Mouse (Mus musculus): ENCODE data around the gene Ccdc141.
"Not testable (repeated sequence)": the region's sequence is repeated elsewhere in the genome, so short reads cannot be mapped to it uniquely, and the experiment has no call there.

The Ccdc141 gene

DNA sequence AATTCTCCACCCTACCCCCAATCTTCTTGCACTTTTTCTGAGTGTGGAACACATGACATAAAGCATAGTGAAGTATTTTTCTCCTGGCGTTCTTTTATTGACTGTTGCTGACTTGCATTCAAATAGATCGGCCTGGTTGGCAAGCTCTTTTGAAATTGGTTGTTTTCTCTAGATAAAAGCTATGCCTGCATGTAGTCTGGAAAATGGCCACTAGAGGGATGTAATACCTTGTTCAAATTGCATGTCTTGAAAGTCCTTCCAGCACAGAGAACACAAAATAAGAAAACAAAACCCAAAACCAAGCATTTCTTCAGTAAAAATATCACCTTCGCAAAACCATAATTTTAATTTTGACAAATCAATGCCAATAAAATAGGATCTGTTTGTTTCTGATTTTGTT lies 108.6 kb downstream of the Ccdc141 start:
- peak; percentile 39 for DNase-seq (ENCODE audit: low read depth)

DNA sequence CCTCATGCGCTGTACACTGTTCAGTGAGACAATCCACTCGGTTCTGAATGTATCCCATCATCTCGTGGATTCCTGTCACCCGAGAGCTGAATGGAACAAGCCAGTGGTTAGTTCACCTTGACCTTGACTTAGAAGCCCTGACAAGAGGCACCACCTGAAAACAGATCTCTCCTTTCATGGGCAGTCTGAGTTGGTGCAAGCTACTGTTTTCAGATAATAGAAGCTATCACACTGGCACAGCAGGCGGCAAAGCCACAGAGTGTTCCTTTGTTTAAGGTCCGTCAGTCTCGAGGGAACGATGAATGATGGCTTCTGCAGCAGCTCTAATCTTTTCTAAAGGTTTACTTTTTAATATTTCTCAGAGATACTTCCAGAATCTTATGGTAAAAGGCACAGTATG lies 110.8 kb downstream of the Ccdc141 start:
- no peak for DNase-seq (ENCODE audit: low read depth)

DNA sequence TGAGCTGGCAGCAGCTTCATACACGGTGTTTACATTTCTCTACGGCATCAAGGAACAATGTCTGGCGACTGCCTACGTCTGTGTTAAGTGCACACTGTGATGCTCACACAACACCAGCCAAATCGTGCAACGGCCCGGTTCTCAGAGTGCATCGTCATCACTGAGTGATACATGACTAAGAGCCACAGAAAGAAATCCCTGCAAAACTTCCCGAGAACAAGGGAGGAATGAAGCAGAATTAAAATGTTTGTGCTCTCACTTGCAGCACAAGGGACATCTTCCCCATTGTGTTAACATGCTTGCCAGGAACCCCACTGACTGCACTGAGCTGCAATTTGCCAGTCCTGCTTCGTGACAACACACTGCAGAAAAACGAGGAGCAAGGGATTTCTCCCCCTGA lies 114.1 kb downstream of the Ccdc141 start:
- no peak for DNase-seq (ENCODE audit: low read depth)

DNA sequence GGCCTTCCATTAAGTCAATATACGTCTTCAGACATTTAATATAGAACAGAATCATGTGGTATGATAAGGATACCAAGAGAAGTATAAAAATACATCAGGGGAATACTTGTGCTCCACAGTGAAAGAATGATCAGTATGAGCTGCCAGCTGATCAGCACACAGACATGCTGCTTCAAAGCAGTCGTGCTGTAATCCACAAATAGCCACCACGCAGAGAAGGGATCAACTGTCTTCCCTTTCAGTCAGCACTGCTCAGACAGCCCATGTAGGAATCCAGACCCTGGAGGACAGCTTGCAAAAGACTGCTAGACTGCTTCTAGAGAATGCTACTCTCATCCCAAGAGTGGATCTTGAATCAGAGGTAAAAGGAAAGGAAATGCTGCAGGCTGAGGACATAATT lies 127.5 kb downstream of the Ccdc141 start:
- no peak for DNase-seq (ENCODE audit: low read depth)

DNA sequence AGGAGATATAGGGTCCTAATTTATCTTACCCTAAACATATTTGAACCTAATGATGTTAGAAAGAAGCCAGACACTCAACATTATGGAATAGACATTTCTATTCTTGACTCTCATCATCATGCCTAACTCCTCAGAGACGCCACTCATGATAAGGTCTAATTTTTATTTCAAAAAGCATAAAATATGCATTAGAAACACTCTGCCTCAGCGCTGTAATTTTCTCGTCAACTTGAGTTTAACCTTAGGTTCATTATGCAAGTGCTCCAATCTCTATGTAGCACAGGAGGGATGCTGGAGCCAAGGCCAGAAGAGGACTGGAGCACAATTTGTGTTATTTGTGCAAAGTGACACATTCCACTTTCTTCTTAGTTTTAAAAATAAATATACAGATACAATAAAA lies 130.8 kb downstream of the Ccdc141 start:
- no peak for DNase-seq (ENCODE audit: low read depth)

DNA sequence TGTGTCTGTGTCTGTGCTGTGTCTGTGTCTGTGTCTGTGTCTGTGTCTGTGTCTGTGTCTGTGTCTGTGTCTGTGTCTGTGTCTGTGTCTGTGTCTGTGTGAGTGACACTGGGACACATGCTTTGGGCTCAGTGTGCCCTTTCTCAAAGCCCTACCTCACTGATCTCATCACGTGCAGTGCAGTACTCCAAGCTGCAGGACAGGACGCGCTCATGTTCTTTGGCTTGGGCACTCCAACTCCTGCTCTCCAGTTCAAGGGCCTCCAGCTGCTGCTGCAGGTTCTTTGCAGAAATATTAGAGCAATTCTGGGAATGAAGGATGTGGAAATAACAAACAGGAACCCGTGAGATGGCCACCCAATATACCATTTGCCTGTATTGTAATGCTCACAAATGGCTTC lies 131.2 kb downstream of the Ccdc141 start:
- no peak for DNase-seq (ENCODE audit: low read depth)

DNA sequence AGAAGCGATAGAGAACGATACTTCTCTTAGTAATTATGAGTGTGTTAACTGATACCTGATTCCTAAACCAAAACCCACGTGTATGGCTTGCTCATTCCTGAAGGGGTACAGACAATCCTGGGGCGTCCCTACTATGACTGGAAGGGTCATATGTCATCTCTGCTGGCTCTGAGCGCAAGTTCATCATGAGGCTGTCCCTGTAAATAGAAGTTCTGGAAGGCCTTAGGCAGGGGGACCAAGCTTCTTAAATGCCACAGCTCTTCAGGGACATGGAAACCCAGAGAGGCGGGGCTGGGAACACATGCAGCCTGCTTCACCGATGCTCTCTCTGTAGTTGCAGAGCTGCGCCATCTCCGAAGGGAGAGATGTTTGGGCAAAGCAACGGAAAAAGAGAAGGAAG lies 133.2 kb downstream of the Ccdc141 start:
- no peak for DNase-seq (ENCODE audit: low read depth)

DNA sequence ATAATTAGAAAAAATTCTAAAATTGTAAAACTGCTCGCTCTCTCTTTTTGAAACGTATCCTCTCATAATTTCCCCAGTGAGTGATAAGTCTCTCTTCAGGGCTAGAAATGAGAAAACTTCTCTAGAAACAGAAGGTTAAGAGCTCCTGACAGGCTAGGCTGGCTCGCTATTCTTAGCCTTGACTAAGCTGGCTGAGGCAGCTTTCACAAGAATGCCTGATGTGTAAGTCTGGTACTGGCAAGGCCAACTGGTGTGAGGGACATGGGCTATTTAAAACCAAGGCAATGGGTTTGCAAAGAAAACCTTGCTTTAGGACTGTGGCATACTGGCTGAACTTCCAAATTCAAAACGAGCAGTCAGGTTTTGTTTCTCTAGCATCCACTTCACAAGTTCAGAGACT lies 136.3 kb downstream of the Ccdc141 start:
- DNase-seq (ENCODE audit: low read depth) = no peak

DNA sequence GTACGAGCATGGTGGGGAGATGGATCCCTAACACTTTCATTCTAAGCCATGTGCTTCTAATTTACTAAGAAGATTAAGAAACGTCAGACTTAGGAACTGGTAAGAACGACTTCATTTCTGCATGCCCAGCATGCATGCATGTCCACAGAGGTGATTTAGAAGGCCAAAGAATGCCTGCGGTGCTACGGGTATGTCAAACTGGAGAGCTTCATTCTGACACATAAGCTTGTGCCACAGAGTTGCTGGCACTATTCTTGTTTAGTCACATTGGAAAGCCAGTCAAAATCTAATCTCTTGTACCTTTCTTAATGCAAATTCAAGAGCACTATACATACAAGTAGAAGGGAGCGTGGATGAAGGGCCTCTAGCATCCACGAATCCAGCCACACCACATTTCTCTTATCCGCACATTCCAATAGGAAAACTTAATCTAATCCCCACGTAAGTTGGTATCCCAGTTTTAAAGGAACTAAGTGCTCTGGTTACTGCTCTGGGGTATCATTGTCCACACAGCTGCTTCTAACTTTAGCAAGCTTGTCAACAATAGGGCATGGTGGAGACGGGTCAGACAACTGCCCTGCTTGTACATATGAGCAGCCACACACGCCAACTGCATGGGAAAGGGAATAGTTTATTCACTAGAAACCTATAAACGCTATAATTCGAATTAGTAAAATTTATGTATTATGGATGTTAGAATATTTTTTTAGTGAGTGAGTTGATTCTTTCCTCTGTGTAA lies 136.9 kb downstream of the Ccdc141 start:
- DNase-seq (ENCODE audit: low read depth) = no peak

DNA sequence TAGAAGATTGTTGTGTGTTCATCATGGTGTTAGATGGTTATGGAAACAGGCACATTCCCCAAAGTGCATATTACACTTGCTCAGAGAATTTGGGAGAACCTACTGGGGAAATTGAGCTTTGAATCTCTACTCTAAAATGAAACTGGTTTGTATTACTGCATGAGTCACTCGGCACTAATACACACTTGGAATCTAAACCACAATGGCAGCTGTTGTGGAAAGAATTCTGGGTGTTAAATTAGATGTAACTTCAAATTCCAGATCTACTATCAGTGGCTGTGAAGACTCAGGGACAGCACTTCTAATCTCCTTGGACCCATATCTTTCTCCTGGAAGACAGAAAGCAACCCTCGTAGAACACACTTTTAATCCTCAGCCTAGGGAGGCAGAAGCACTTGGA lies 149.8 kb downstream of the Ccdc141 start:
- no peak for DNase-seq (ENCODE audit: low read depth)

DNA sequence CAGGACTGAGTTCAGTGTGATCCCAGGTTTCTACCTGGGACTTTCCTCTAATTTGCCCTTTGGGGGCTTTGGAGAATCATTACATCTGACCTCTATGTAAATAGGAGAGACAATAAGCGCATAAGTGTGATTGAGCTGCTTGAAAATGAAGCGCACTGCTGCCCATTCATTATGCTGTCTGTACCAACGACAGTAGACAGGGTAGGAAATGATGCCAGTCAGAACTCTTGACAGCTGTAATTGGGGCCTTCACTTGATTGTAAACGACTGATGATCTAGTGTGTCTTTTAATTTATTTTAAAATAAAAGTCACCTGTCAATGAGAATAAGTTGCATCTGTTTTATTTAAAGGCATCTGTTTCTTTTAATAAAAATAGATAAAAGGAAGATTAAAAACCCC lies 152.7 kb downstream of the Ccdc141 start:
- DNase-seq (ENCODE audit: low read depth) = no peak

DNA sequence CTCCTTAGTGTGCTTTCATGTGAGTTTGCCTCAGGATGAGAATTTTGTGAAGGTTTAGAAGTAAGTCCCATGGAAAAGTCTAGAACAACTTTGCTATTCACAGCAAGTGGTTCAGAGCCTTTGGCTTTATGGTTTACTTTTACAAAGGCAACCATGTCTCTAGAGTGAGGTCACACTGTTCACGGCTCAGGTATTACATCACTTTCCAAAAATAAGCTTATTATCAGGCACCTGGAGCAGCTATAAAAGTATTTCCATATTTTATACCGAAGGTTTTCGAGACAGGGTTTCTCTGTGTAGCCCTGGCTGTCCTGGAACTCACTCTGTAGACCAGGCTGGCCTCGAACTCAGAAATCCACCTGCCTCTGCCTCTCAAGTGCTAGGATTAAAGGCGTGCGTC lies 157.0 kb downstream of the Ccdc141 start:
- DNase-seq (ENCODE audit: low read depth) = not testable (repeated sequence)

DNA sequence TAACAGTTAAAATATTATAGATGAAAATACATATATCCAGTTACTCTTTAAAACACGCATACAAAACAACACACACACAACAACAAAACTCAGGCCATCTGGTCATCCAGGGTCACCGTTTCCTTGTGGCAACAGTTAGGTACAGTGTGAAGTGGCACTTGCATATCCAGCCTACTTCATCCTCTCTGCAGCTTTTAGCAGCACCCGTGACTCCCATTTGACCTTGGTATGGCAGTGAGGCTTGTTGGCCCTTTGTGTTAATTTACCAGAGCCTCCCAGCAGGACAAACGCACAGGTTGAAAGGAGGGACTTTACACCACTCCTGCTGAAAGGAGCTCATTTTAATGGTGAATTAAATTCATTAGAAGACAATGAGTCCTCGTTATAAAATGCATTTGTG lies 158.5 kb downstream of the Ccdc141 start:
- DNase-seq (ENCODE audit: low read depth) = no peak

DNA sequence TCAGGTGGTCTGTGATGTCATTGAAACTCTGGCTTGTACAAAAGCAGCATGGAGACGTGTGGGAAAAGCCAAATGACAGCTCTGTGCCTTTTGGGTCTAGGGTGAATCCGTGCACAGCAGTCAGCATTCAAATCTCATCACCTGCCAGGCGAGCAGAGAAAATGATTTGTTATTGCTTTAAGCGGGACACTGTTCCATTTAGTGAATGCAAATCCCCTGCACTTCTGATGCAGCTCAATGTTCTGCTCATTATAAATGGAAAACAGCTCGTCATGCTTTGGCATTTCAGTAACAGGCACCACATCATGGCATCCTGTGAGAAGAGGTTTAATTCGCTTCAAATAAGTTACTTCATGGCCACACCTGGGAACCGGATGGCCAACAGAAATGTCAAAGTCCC lies 163.4 kb downstream of the Ccdc141 start:
- DNase-seq (ENCODE audit: low read depth) = no peak

DNA sequence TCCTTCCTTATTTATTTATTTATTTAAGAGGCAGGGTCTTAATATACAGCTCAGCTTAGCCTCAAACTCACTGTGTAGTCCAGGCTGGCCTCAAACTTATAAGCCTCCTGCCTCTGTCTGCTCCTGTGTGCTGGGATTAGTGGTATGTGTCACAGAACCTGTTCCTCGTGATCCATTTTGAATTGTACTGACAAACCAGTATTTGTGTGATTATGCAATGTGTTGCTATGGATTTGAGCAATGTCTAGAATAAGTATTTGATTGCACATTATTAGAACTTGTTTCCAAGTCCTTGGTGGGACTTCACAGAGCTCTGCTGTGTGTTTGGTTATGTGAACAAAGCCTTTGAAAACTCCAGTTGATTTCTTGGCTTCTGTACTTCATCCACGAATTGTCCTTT lies 167.3 kb downstream of the Ccdc141 start:
- no peak for DNase-seq (ENCODE audit: low read depth)

DNA sequence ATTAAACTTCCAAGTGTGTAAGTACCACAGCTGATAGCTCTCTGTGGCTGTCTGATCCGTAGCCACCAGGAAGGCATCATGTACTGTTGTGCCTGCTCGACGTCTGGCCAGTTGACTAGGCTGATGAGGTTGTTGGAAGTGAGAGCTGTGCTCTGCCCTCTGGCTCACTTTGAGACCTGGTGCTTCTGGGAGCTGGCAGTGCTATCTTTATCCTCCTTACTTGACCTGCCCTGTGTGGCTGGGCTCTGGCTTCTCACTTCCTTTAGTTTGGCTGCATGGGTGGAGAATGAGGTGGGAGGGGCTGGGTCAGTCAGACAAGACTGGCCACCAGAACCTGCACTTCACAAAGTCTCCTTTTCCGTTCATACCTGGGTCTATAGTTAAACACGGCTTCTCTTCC lies 172.1 kb downstream of the Ccdc141 start:
- DNase-seq (ENCODE audit: low read depth) = no peak

DNA sequence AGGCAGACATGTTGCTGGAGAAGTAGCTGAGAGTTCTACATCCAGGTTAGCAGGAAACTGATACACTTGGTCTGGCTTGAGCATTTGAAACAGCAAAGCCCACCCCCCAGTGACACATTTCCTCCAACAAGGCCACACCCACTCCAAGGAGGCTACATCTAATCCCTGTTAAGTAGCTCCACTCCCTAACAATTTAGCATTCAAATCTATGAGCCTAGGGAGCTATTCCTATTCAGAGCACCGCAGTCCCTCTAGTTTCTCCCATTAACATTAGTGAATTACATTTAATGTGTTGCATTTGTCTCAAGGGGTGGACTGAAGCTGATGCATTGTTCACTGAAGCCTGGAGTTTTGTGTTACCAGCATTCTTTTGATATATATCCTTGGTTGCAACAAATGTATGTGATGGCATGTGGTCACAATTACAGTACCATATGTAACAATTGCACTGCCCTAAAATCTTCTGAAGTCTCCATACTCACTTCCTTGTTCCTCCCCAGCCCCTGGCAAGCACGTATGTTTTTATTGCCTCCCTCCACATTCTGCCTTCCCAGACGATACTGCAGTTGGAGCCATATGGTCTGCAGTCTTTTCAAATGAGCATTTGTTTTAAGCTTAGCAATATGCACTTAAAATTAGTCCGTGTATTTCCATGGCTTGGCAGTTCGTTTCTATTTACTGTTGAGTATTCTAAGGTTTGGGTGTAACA lies 177.8 kb downstream of the Ccdc141 start:
- DNase-seq (ENCODE audit: low read depth) = no peak

DNA sequence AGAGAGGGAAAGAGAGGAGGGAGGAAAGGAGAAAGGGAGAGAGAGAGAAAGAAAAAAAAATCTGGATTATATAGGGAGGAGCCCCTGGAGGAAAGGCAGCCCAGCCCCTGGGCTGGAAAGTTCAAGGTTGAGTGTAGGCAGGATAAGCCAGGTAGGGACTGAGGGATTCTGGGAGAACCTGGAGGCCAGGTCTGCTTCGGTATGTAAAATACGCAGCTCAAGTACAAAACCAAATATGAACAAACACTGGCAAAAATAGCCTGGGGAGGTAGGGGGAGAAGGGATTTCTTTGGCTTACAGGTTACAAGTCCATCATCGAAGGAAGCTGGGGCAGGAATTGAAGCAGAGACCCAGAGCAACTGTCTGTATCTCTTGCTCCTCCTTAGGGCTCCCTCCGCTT lies 183.1 kb downstream of the Ccdc141 start:
- no peak for DNase-seq (ENCODE audit: low read depth)

DNA sequence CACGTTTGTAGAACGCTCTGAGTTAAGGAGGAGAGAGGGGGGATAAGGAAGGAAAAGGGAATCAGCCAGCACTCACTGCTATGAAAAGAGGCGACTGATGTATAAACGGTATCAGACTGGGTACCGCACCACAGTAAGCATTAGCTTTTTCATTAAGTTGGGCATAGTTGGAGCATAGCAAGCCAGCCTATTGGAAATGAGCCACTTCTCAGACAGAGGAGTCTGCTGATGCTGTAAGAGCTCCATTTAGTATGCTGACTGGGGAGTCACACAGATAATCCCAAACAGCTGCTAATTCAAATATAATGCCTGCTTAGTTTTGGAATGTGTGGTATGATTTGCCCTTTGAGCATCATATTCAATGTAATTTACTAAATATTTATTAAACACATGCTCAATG lies 186.1 kb downstream of the Ccdc141 start:
- no peak for DNase-seq (ENCODE audit: low read depth)

DNA sequence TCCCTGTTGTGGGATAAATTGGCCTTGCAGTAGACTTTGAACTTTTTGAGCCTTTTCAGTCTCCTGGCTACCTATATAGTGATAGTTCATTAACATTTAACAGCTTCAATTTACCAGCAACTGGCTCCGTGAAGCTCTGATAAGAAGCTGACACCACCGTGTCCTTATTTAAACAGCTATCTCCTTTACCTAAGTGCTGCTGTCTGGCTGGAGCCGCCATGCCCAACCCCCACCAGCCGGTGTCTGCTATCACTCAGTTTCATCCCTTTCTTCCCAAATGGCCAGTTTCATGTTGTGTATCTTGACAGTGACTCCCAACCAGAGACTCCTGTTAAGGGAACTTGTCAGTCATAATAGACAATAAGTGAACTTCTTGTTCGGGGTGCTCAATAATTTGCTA lies 186.8 kb downstream of the Ccdc141 start:
- no peak for DNase-seq (ENCODE audit: low read depth)

DNA sequence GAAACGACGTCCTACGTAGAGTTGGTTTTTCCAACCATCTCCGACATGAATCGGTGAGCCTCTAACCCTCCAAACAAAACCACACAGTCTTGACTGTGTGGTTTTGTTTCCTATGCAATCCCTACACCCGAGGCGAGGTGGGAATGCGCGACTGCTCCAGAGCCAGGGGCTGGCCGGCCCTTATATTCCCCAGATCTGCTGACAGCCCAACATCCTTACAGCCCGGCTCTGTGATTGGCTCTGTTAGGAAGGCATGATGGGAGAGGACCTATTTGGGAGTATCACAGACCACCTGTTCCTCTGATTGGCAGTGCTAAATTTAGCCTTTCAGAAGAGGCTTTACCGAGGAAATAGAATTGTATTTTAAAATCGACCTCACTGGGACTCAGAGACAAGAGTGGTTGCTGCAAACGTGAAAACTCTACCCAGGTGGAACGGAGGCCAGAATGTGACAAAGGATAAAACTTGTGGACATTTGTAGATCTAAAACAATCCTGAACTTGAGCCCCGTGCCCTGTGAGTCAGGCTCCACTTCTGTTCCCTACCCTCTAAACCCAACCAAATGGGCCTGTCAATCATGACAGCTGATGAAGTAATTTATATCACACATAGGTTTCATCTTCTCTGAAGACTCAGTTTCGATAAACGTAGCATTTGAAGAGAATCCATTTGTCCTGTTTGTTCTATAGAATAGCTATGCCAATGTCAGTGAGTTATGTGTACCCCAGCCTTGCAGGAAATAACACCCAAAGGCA lies 187.9 kb downstream of the Ccdc141 start, which contains the start of gene Ttn:
Gene Ttn, minus strand, starts transcription at position 157 of the 755 bp plus-strand sequence.
- DNase-seq (ENCODE audit: low read depth) = no peak

DNA sequence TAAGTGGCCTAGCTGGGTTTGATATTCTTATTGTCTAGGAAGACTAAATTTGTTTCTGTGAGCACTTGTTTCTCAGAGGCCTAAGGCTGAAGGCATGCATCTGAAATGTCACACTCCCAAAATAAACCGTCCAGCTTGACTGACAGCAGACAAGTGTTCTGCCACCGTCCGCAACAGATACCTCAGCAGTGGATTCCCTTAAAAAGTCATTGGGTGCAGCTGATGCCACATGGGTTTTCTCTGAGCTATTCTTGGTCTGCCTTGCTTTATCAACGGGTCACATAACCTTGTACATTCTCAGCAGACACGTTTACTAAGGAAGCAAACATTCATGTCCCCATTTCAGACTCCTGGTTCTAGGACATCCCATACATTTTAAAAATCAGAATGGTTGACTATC lies 188.7 kb downstream of the Ccdc141 start:
- no peak for DNase-seq (ENCODE audit: low read depth)

DNA sequence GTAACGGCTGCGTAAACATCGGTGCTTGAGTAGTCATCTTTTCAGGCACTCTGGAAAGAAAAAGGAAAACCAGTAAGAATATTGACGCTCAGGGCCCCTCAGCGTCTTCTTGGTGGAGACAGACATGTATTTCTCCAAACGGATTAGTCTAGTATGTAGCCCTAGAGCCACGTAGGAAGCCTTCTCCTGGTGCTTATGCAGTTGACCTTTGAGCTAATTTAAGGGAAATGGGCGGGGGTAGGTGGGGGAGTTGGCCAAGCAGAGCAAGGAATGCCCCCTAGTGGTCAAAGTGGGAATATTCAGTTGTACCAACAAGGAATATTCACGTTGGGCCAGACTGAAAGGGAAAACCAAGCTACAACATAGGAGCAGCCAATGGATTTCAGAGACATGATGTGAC lies 190.3 kb downstream of the Ccdc141 start:
- DNase-seq (ENCODE audit: low read depth) = peak; percentile 45

Data from induced T-regulatory cell, adult 2 months (primary cell).